Mouse (Mus musculus) C2C12 (cell line): Measurements from ENCODE around the gene BC004004. TPM values are rescaled to one million over a fixed set of nuclear protein-coding genes. Genes with fewer than 3 reads are reported as not detected.
A peak's percentile ranks its signal among the peaks of the same experiment; 100 is the strongest.

ENCODE experiments used
- H3K27me3 ChIP-seq: one replicate; pipeline ENCODE4 v1.6.1; 2011; ENCODE audit not compliant: control insufficient read depth, insufficient read depth, insufficient read length
- H3K36me3 ChIP-seq: one replicate; pipeline ENCODE4 v1.6.1; 2011; ENCODE audit not compliant: control insufficient read depth, insufficient read depth
- H3K4me3 ChIP-seq: one replicate; pipeline ENCODE4 v1.5.1; 2011; ENCODE audit warnings: mild to moderate bottlenecking, control low read depth; ENCODE audit not compliant: poor library complexity, insufficient read depth, severe bottlenecking
- H3K79me2 ChIP-seq: one replicate; pipeline ENCODE4 v1.6.1; 2011; ENCODE audit not compliant: control insufficient read depth, insufficient read depth
- H3K79me3 ChIP-seq: one replicate; pipeline ENCODE4 v1.6.1; 2011; ENCODE audit warnings: low read depth, control low read depth
- H3ac ChIP-seq: one replicate; pipeline ENCODE3; 2011; ENCODE audit warnings: low read depth; ENCODE audit not compliant: control insufficient read depth, insufficient read length
- CEBPB ChIP-seq: IDR thresholded peaks from one replicate; pipeline ENCODE4 v1.6.1; 2011; ENCODE audit warnings: low read depth, mild to moderate bottlenecking, control low read depth, moderate library complexity
- CTCF ChIP-seq: IDR thresholded peaks from one replicate; pipeline ENCODE4 v1.5.1; 2011; ENCODE audit not compliant: control insufficient read depth, insufficient read depth, insufficient read length
- FOSL1 ChIP-seq: IDR thresholded peaks from one replicate; pipeline ENCODE4 v1.8.0; 2011; ENCODE audit warnings: mild to moderate bottlenecking, low read length; ENCODE audit not compliant: poor library complexity, insufficient read depth, severe bottlenecking
- MAX ChIP-seq: IDR thresholded peaks from one replicate; pipeline ENCODE4 v1.6.1; 2011; ENCODE audit warnings: mild to moderate bottlenecking, control low read depth
- MYOD1 ChIP-seq: IDR thresholded peaks from one replicate; pipeline ENCODE4 v1.6.1; 2011; ENCODE audit warnings: low read depth; ENCODE audit not compliant: control insufficient read depth, insufficient read length
- MYOG ChIP-seq: IDR thresholded peaks from one replicate; pipeline ENCODE4 v1.6.1; 2011; ENCODE audit not compliant: control insufficient read depth, insufficient read length; ENCODE audit errors: extremely low read depth
- USF1 ChIP-seq: IDR thresholded peaks from one replicate; pipeline ENCODE4 v1.6.1; 2011; ENCODE audit warnings: low read depth, mild to moderate bottlenecking, control low read depth, moderate library complexity
- polyA plus RNA-seq: library from polyadenylated mRNA; unstranded; fragments of >200 nt; fragmentation: generic; extraction: Trizol; gene quantifications from one replicate; pipeline ENCODE4 v1.2.1, GENCODE M21; 2012; ENCODE audit warnings: missing spikeins

The BC004004 gene
- polyA plus RNA-seq, 1 experiment: 59.4 TPM

GRCm38 (mm10) chr17:29356479-29356856 is 87.9 kb downstream of the BC004004 start:
- no peaks in the 10 kb centered on the region for H3K36me3 ChIP-seq
- H3K79me3 ChIP-seq: no peaks in the 10 kb centered on the region
- no peak for TF ChIP-seq FOSL1
- no peak for TF ChIP-seq MAX
- TF ChIP-seq MYOD1: no peak
- TF ChIP-seq MYOG: no peak
- TF ChIP-seq CEBPB: no peak
- peak; percentile 28 for TF ChIP-seq USF1
- H3K27me3 ChIP-seq: no peaks in the 10 kb centered on the region
- no peaks in the 10 kb centered on the region for H3K79me2 ChIP-seq
- no peak overlapping the region for H3K4me3 ChIP-seq
- H3ac ChIP-seq: no peak overlapping the region

GRCm38 (mm10) chr17:29356882-29357281 is 88.3 kb downstream of the BC004004 start:
- no peaks in the 10 kb centered on the region for H3K79me2 ChIP-seq
- no peak overlapping the region for H3K4me3 ChIP-seq
- no peak for TF ChIP-seq USF1
- no peak for TF ChIP-seq MYOD1
- TF ChIP-seq MAX: no peak
- TF ChIP-seq CTCF: no peak
- TF ChIP-seq MYOG: no peak
- TF ChIP-seq FOSL1: no peak
- TF ChIP-seq CEBPB: no peak
- no peak overlapping the region for H3ac ChIP-seq
- H3K36me3 ChIP-seq: no peaks in the 10 kb centered on the region
- H3K79me3 ChIP-seq: no peaks in the 10 kb centered on the region
- H3K27me3 ChIP-seq: no peaks in the 10 kb centered on the region

- no peak overlapping the region for H3K4me3 ChIP-seq
- no peak overlapping the region for H3ac ChIP-seq
- H3K36me3 ChIP-seq: no peaks in the 10 kb centered on the region
- TF ChIP-seq MAX (no peak), MYOG (no peak), CTCF (no peak), FOSL1 (no peak), MYOD1 (no peak), CEBPB (no peak), USF1 (no peak)
- H3K79me2 ChIP-seq: no peaks in the 10 kb centered on the region
- no peaks in the 10 kb centered on the region for H3K27me3 ChIP-seq
- no peaks in the 10 kb centered on the region for H3K79me3 ChIP-seq
These were observed 90.3 kb downstream of the BC004004 start for GRCm38 (mm10) chr17:29358928-29359327.

- no peak within 1 kb of the TSS for H3K4me3 ChIP-seq
- no peak within 1 kb of the TSS for H3ac ChIP-seq
- no peaks in the 10 kb centered on the region for H3K27me3 ChIP-seq
- TF ChIP-seq CEBPB (no peak), MYOG (no peak), FOSL1 (no peak), MAX (no peak), MYOD1 (no peak), CTCF (no peak), USF1 (no peak)
- no peaks in the 10 kb centered on the region for H3K79me2 ChIP-seq
- H3K79me3 ChIP-seq: no peaks in the 10 kb centered on the region
- H3K36me3 ChIP-seq: no peaks in the 10 kb centered on the region
These were observed 92.2 kb downstream of the BC004004 start, which contains the start of gene Fgd2 for GRCm38 (mm10) chr17:29360761-29361221. Gene Fgd2, plus strand, starts transcription at chr17:29360914.

GRCm38 (mm10) chr17:29361982-29362691 is 93.5 kb downstream of the BC004004 start:
- TF ChIP-seq CTCF: no peak
- TF ChIP-seq MAX: no peak
- TF ChIP-seq MYOG: no peak
- no peak for TF ChIP-seq USF1
- TF ChIP-seq CEBPB: no peak
- TF ChIP-seq FOSL1: no peak
- Histone ChIP-seq H3K4me3 (no peak overlapping the region), H3K79me3 (no peaks in the 10 kb centered on the region), H3K27me3 (no peaks in the 10 kb centered on the region), H3K79me2 (no peaks in the 10 kb centered on the region), H3K36me3 (no peaks in the 10 kb centered on the region), H3ac (no peak overlapping the region)

GRCm38 (mm10) chr17:29363109-29363508 is 94.5 kb downstream of the BC004004 start:
- Histone ChIP-seq H3K4me3 (no peak overlapping the region), H3K27me3 (no peaks in the 10 kb centered on the region), H3K79me3 (no peaks in the 10 kb centered on the region), H3K79me2 (no peaks in the 10 kb centered on the region), H3K36me3 (no peaks in the 10 kb centered on the region), H3ac (no peak overlapping the region)
- TF ChIP-seq MYOD1 (no peak), USF1 (no peak), CEBPB (no peak)

Other genes starting within 250 kb of the BC004004 start
- 235 TPM for gene Srsf3, start 236.2 kb upstream of the BC004004 start, polyA plus RNA-seq
- gene Cdkn1a, start 177.8 kb upstream of the BC004004 start, polyA plus RNA-seq: 236 TPM
- 0.06 TPM for gene Rab44, start 154.6 kb upstream of the BC004004 start, polyA plus RNA-seq
- 0.16 TPM for gene Cpne5, start 30.6 kb upstream of the BC004004 start, polyA plus RNA-seq
- 77.7 TPM for gene Ppil1, start 4.6 kb upstream of the BC004004 start, polyA plus RNA-seq
- gene Pi16, start 48.9 kb downstream of the BC004004 start, polyA plus RNA-seq: 0.55 TPM
- 464 TPM for gene Mtch1, start 79.1 kb downstream of the BC004004 start, polyA plus RNA-seq
- 0.19 TPM for gene Fgd2, start 92.1 kb downstream of the BC004004 start, polyA plus RNA-seq
- 4.8 TPM for gene Pim1, start 222.0 kb downstream of the BC004004 start, polyA plus RNA-seq